Mouse (Mus musculus) embryo, embryonic 11 days (tissue): ENCODE results near the gene Rbl1.

Experiments used
- DNase-seq: peaks from one replicate; pipeline ENCODE4 v3.0.0-alpha.2; 2015

The Rbl1 gene

DNA sequence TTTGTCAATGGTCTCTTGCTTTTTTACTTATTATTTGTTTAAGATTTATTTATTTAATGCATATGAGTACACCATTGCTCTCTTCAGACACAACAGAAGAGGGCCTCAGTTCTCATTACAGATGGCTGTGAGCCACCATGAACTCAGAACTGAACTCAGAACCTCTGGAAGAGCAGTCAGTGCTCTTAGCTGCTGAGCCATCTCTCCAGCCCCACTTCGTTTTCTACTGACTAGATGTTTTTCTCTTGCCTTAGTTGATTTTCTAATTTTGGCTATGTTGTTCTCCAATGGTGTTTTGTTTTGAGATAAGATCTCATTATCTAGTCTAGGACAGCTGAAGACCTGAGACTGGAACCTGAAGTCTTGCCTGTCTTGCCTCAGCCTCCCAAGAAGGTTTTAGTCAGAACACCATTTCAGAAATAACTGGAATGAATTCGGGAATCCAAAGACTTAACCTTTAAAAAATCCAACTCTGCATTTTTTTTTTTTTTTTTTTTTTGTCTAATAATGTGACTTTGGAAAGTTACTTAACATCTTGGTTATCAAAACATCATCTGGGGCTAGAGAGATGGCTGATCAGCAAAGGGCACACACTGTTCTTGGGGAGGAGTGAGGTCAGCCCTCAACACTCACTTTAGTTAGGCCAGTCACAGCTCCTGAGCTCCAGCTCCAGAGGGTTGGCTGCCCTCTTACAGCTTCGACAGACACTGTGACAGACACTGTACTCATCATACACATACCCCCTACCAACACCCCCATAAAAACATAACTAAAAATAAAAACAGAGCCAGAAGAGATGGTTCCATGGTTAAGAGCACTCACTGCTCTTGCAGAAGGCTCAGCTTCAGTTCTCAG, 71.4 kb downstream of the Rbl1 start:
- DNase-seq = no peak

- DNase-seq = no peak
Observed at GRCm38 (mm10) chr2:157132086-157132485, 72.2 kb downstream of the Rbl1 start.

DNA sequence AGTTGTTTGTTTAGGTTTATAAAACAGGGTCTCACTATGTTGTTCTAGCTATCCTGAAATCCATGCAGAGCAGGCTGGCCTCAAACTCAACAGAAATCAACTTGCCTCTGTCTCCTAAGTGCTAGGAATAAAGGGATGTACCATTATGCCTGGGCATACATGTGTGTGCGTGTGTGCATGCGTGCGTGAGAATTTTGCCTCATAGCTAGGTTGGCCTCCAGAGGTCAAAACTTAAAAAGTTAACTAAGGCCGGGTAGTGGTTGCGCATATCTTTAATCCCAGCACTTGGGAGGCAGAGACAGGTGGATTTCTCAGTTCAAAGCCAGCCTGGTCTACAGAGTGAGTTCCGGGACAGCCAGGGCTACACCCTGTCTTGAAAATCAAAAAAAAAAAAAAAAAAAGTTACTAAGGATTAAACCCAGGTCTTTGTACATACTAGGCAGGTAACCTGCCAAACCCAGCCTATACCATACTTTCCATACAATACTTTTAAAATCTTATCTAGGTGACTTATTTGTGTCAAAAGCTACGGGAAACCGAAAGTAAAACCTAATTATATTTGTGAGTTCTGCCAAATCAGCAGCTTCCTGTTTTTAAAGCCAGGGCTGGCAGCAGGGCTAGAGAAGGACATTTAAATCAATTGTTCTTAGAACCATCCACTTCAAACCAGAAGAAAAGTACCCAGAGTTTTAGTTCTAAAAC, 73.4 kb downstream of the Rbl1 start:
- DNase-seq = no peak

- DNase-seq = no peak
Observed at GRCm38 (mm10) chr2:157129601-157130164, 74.7 kb downstream of the Rbl1 start.

- DNase-seq = no peak
Observed at GRCm38 (mm10) chr2:157129096-157129495, 75.2 kb downstream of the Rbl1 start.

DNA sequence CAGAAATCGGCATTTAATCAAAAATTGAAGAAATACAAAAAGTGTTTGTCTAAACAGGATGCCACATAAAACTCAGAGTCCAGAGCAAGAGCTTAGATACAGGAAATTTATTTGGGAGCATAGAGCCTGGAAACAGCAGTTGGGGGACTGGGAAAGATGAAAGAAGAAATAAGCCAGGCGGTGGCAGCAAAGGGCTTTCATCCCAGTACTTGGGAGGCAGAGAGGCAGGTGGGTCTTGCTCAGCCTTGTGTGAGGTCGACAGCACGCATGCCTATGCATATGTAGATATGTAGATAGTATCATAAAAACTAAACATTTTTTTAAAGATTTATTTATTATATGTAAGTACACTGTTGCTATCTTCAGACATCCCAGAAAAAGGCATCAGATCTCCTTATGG, 76.3 kb downstream of the Rbl1 start:
- peak; percentile 23 for DNase-seq

DNA sequence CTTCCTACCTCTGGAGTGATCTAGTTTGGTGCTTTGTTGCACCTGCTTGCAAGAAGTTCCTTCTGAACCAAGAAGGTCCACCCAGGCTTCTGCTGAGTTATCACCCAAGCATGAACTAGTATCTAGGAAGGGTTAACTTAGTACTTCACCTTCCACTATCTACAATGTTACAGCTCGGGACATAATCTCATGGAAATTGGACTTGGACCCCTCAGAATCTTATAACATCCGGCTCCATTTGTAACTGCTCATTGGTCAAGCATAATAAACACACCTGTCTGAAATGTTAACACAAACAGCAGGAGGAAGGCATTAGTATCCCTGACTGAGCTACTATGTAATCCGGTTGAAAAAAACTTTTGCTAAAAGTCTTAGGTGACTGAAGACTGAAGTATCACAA, 77.0 kb downstream of the Rbl1 start:
- no peak for DNase-seq

DNA sequence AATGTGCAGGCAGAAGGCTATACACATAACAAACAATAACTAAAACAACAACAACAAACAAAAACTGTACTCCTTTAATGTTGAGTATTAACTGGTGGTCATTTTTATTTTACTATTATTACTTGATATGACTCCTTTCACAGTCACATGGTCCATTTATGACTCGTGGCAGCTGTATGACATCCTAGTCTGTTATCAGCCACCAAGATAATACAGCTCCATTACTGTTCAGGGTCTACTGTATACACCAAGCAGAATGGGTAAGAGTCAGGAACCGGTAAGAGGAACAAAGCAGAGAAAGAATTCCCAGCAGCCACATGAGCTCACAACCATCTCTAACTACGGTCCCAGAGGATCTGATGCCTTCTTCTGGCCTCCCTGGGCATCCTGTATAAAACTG, 79.1 kb downstream of the Rbl1 start:
- DNase-seq = no peak

GRCm38 (mm10) chr2:157121766-157122165, 82.6 kb downstream of the Rbl1 start:
- no peak for DNase-seq

- DNase-seq = no peak
Observed at GRCm38 (mm10) chr2:157119075-157119474, 85.3 kb downstream of the Rbl1 start.

DNA sequence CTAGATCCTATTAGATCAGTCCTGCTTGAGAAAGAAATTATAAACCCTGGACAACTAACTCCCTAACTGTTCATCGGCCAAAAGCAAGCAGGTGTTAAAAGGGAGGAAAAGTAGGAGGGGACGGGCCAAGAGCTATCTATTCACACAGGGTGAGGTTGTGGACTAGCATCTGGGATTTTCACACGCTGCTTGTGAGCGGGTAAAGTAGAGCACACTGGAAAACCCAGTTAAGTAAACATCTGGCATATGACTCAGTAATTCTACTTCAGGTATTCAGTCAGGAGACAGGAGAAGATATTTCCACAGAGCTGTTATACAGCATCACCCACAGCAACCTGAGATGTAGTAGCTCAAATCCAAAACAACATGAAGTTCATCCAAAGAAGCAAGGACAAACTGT, 85.8 kb downstream of the Rbl1 start:
- DNase-seq = no peak

- peak; percentile 63 for DNase-seq
Observed at GRCm38 (mm10) chr2:157116964-157117363, 87.4 kb downstream of the Rbl1 start.

DNA sequence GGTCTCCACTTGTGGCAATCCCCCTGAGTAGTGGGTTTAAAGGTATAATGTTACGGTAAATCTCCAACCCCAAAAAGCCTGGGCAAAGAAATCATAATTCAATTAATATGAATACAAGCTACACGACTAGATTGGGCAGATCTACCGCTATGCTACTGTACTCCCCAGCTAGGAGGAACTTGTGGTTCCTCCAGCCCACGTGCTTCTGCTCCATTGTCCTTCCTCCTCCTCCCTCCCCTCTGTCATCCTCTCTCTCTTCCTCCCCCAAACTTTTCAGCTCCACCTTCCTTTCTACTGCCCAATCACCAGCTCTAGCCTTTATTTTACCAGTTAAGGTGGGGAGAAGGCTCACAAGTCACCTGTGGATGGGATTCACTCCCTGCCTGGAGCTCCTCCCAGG, 96.1 kb downstream of the Rbl1 start:
- no peak for DNase-seq

DNA sequence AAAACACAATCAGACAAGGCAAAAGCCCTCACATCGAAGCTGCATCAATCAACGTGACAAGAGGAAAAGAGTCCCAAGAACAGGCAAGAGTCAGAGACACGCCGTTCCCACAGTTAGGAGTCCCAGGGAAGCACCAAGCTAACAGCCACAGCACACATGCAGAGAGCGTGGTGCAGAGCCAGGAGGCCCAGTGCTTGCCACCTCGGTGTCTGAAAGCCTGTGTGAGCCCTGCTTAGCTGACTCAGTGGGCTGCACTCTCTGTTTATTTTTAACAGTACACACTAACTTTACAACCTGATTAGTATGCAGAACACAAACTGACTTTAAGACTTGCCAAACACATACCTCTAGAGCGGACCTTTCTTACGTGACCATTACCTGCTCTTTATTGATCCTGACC, 99.9 kb downstream of the Rbl1 start:
- no peak for DNase-seq

GRCm38 (mm10) chr2:157102256-157102655, 102.1 kb downstream of the Rbl1 start:
- no peak for DNase-seq

- DNase-seq = no peak
Observed at GRCm38 (mm10) chr2:157101650-157102049, 102.7 kb downstream of the Rbl1 start.

DNA sequence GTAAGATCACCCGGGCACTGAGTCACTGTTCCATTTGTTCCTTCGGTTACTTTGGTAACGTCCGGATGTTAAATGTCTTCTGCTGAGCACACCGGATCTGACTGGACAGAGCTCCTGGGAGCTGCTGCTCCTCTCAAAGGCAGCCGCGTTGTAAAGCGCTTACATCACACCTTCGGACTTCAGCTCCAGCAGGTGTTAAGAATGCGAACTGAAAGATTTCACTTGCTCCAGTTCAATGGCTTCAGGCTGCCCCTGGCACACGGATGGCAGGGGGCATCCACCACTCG, 104.1 kb downstream of the Rbl1 start:
- no peak for DNase-seq

- no peak for DNase-seq
Observed at GRCm38 (mm10) chr2:157099532-157100318, 104.6 kb downstream of the Rbl1 start.
